Mouse (Mus musculus) neural tube, embryonic 14.5 days (tissue): Measurements from ENCODE around the gene 1700088E04Rik. TPM values are rescaled to one million over a fixed set of nuclear protein-coding genes. Genes with fewer than 3 reads are reported as not detected.

Experiments
- ATAC-seq: fragments of 200-750 bp; cut with Nextera tagmentation; 2 replicates; pipeline ENCODE4 v1.8.0; 2017; ENCODE audit warnings: low read depth, mild to moderate bottlenecking, moderate TSS enrichment, moderate library complexity
- H3K27ac ChIP-seq: fragments of 300-500 bp; sonication (generic); 2 replicates; pipeline ENCODE4 v1.5.1; 2014; ENCODE audit warnings: low read depth, mild to moderate bottlenecking, control low read depth, low read length, moderate library complexity, mixed read lengths
- H3K27me3 ChIP-seq: fragments of 300-500 bp; sonication (generic); 2 replicates; pipeline ENCODE4 v1.6.1; 2014; ENCODE audit warnings: low read length; ENCODE audit not compliant: control insufficient read depth, insufficient read depth
- H3K36me3 ChIP-seq: fragments of 300-500 bp; sonication (generic); 2 replicates; pipeline ENCODE4 v1.6.1; 2014; ENCODE audit warnings: low read length, mixed read lengths; ENCODE audit not compliant: control insufficient read depth, insufficient read depth
- H3K4me1 ChIP-seq: fragments of 300-500 bp; sonication (generic); 2 replicates; pipeline ENCODE4 v1.6.1; 2014; ENCODE audit warnings: low read length; ENCODE audit not compliant: control insufficient read depth, insufficient read depth
- H3K4me2 ChIP-seq: fragments of 300-500 bp; sonication (generic); 2 replicates; pipeline ENCODE4 v1.6.1; 2014; ENCODE audit warnings: mild to moderate bottlenecking, low read depth, low read length, control low read depth
- H3K4me3 ChIP-seq: fragments of 300-500 bp; sonication (generic); 2 replicates; pipeline ENCODE4 v1.5.1; 2014; ENCODE audit warnings: low read depth, low read length, control low read depth, mixed read lengths
- H3K9ac ChIP-seq: fragments of 300-500 bp; sonication (generic); replicated peaks from 2 replicates; pipeline ENCODE4 v1.6.1; 2014; ENCODE audit warnings: low read depth, mild to moderate bottlenecking, control low read depth, low read length, mixed read lengths
- H3K9me3 ChIP-seq: fragments of 300-500 bp; sonication (generic); 2 replicates; pipeline ENCODE4 v1.6.1; 2016; ENCODE audit warnings: low read length; ENCODE audit not compliant: control insufficient read depth
- WGBS: fragments of 180-500 bp; shearing (Covaris S2); extraction: QIAGEN DNeasy Blood & Tissue Kit; methylation state at CpG from one replicate; pipeline ENCODE4 v1.1.7; 2014; 5-methylcytosine and 5-hydroxymethylcytosine counted together
- polyA plus RNA-seq: library from polyadenylated mRNA; unstranded; fragments of >200 nt; fragmentation: Nextera tagmentation; extraction: Ambion mirVana; gene quantifications from 2 replicates; pipeline ENCODE4 v1.2.1, GENCODE M21; 2014

Gene 1700088E04Rik
- polyA plus RNA-seq, 1 experiment from 2014 or later, result 18.0 TPM

DNA sequence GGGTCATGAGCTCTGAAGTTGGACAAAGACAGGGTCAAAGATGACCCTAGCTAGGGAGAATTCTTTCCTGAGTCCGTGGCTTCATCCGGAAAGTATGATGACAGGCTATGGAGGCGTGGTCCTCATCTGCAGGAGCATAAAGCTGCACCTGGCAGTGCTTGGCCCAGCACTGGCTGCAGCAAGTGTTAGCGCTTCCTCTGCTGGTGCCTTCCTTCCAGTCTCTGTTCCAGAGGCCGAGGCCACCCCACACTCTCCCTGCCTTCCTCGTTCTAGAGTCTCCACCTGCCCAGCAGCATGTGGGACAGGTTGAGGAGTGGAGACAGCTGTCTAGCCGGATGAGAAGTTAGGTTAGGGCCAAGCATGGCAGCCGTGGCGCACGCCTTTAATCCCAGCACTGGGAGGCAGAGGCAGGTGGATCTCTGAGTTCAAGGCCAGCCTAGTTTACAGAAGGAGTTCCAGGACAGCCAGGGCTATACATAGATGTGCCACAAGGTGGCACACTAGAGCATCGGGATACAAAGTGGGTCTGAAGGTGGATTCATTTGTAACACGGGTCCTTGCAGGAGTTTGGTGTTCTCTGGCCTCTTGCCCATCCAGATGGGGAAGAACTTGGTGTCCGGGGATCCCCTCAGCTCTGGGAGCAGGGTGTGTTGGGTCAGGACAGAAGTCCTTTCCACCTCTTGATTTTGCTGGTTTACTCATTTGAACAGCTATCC is 14.7 kb downstream of the 1700088E04Rik start:
- no peaks in the 10 kb centered on the region for H3K4me1 ChIP-seq
- 86% methylated on average over 13 of the region's 13 CpGs for WGBS
- H3K4me2 ChIP-seq, result no peak overlapping the region
- no peak overlapping the region for H3K27ac ChIP-seq
- no peak overlapping the region for H3K9ac ChIP-seq
- no peak for ATAC-seq
- H3K27me3 ChIP-seq, result no peaks in the 10 kb centered on the region
- H3K4me3 ChIP-seq, result no peak overlapping the region
- peaks cover 74% of the 10 kb centered on the region for H3K36me3 ChIP-seq
- no peaks in the 10 kb centered on the region for H3K9me3 ChIP-seq

GRCm38 (mm10) chr15:79124331-79124875 is 16.6 kb downstream of the 1700088E04Rik start:
- WGBS, result 87% methylated on average over 10 of the region's 10 CpGs
- Histone ChIP-seq H3K27ac (no peak overlapping the region), H3K4me3 (no peak overlapping the region), H3K4me2 (no peak overlapping the region), H3K9me3 (no peaks in the 10 kb centered on the region), H3K27me3 (no peaks in the 10 kb centered on the region), H3K4me1 (no peaks in the 10 kb centered on the region), H3K9ac (no peak overlapping the region), H3K36me3 (peaks cover 54% of the 10 kb centered on the region)
- no peak for ATAC-seq

DNA sequence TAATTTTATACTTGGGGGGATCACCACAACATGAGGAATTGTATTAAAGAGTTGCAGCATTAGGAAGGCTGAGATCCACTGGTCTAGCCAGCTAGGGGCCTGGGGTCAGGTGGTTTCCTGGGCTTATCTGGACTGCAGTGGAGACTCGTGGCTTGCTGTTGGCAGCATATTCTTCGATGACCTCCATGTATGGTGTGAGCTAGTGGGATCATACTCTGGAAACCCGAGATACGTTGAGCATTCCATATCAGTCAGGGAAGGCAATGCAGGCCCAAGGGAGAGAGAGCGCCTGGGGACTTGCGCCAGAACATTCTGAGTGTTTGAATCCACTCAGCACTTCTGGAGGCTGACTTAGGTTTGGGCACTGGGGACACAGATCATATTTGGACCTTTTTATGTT is 17.3 kb downstream of the 1700088E04Rik start:
- peaks cover 52% of the 10 kb centered on the region for H3K36me3 ChIP-seq
- H3K9ac ChIP-seq, result no peak overlapping the region
- no peak overlapping the region for H3K4me2 ChIP-seq
- H3K27me3 ChIP-seq, result no peaks in the 10 kb centered on the region
- H3K4me1 ChIP-seq, result no peaks in the 10 kb centered on the region
- whole genome bisulfite sequencing, result 87% methylated on average over 6 of the region's 6 CpGs
- ATAC-seq, result no peak
- H3K4me3 ChIP-seq, result no peak overlapping the region
- H3K9me3 ChIP-seq, result no peaks in the 10 kb centered on the region
- no peak overlapping the region for H3K27ac ChIP-seq

DNA sequence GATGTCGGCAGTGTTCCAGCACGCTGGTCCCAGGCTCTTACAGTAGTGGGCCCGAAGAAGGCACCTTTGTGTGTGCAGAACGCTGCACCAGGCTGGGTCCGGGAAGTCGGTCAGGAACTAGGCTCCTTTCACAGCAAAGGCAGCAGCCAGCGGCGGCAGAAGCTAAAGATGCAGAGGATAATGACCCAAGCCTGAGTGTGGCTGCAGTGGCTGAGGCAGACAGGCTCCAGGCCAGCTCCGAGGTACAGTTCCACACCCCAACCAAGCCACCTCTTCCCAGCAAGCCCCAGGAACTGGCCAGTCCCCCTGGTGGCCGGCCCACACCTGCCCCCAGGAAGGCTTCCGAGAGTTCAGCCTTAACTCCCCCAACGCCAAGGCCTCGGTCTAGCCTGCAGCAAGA is 18.5 kb downstream of the 1700088E04Rik start:
- Histone ChIP-seq H3K36me3 (peaks cover 43% of the 10 kb centered on the region), H3K27me3 (no peaks in the 10 kb centered on the region), H3K27ac (no peak overlapping the region), H3K9ac (no peak overlapping the region), H3K9me3 (no peaks in the 10 kb centered on the region), H3K4me2 (no peak overlapping the region), H3K4me1 (no peaks in the 10 kb centered on the region), H3K4me3 (no peak overlapping the region)
- 77% methylated on average over 13 of the region's 13 CpGs for WGBS
- ATAC-seq, result no peak

- no peak for ATAC-seq
- no peaks in the 10 kb centered on the region for H3K9me3 ChIP-seq
- 35% methylated on average over 4 of the region's 4 CpGs for WGBS
- H3K27ac ChIP-seq, result no peak overlapping the region
- H3K4me1 ChIP-seq, result no peaks in the 10 kb centered on the region
- H3K27me3 ChIP-seq, result no peaks in the 10 kb centered on the region
- H3K9ac ChIP-seq, result no peak overlapping the region
- peaks cover 43% of the 10 kb centered on the region for H3K36me3 ChIP-seq
- H3K4me3 ChIP-seq, result no peak overlapping the region
- H3K4me2 ChIP-seq, result no peak overlapping the region
Measured at GRCm38 (mm10) chr15:79122119-79122518, 18.9 kb downstream of the 1700088E04Rik start.

DNA sequence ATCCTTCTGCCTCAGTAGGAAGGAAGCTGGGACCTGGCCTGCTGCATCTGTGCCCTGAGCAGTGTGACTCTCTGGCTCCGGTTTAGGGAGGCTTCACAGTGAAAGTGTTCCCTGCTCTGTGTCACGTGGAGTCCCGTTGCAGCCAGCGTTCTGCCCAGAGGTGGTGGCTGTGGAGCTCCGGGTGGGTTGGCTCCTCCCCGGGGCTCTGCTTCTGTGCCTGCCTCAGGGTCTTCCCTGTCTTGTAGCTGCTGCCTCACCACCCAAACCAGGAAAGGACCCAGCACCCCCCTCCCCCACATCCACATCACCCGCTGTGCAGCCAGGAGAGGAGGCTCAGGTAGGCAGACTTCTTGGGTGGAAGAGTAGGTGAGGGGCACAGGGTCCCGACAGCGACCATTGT is 21.6 kb downstream of the 1700088E04Rik start:
- ATAC-seq, result no peak
- no peak overlapping the region for H3K9ac ChIP-seq
- no peak overlapping the region for H3K4me2 ChIP-seq
- peaks cover 34% of the 10 kb centered on the region for H3K36me3 ChIP-seq
- no peaks in the 10 kb centered on the region for H3K9me3 ChIP-seq
- H3K27ac ChIP-seq, result no peak overlapping the region
- no peak overlapping the region for H3K4me3 ChIP-seq
- H3K4me1 ChIP-seq, result no peaks in the 10 kb centered on the region
- H3K27me3 ChIP-seq, result no peaks in the 10 kb centered on the region
- WGBS, result 87% methylated on average over 9 of the region's 9 CpGs

GRCm38 (mm10) chr15:79115276-79115675 is 25.8 kb downstream of the 1700088E04Rik start:
- Histone ChIP-seq H3K27ac (no peak overlapping the region), H3K4me3 (no peak overlapping the region), H3K9me3 (no peaks in the 10 kb centered on the region), H3K4me2 (no peak overlapping the region), H3K36me3 (peaks cover 25% of the 10 kb centered on the region; the same call in 1 of the 2 replicates), H3K9ac (no peak overlapping the region), H3K4me1 (peaks cover 14% of the 10 kb centered on the region), H3K27me3 (no peaks in the 10 kb centered on the region)
- ATAC-seq, result no peak
- 63% methylated on average over 5 of the region's 5 CpGs for WGBS

GRCm38 (mm10) chr15:79111774-79112173 is 29.3 kb downstream of the 1700088E04Rik start:
- H3K36me3 ChIP-seq, result peaks cover 16% of the 10 kb centered on the region; the same call in 1 of the 2 replicates
- H3K9ac ChIP-seq, result no peak overlapping the region
- H3K9me3 ChIP-seq, result no peaks in the 10 kb centered on the region
- no peak overlapping the region for H3K4me2 ChIP-seq
- no peak for ATAC-seq
- 58% methylated on average over 4 of the region's 4 CpGs for WGBS
- no peaks in the 10 kb centered on the region for H3K27me3 ChIP-seq
- no peak overlapping the region for H3K27ac ChIP-seq
- H3K4me1 ChIP-seq, result peaks cover 19% of the 10 kb centered on the region
- no peak overlapping the region for H3K4me3 ChIP-seq

- H3K27ac ChIP-seq, result no peak overlapping the region
Measured at GRCm38 (mm10) chr15:79110528-79110927, 30.5 kb downstream of the 1700088E04Rik start.

More at GRCm38 (mm10) chr15:79110528-79110927, 30.5 kb downstream of the 1700088E04Rik start:
- peak overlapping the region; percentile 81 for H3K4me3 ChIP-seq
- H3K27me3 ChIP-seq, result no peaks in the 10 kb centered on the region
- peaks cover 19% of the 10 kb centered on the region for H3K4me1 ChIP-seq
- peak overlapping the region; percentile 17; the same call in 1 of the 2 replicates for H3K9ac ChIP-seq
- peaks cover 15% of the 10 kb centered on the region; the same call in 1 of the 2 replicates for H3K36me3 ChIP-seq
- ATAC-seq, result no peak
- 50% methylated on average over 2 of the region's 2 CpGs for WGBS
- peak overlapping the region; percentile 96 for H3K4me2 ChIP-seq
- no peaks in the 10 kb centered on the region for H3K9me3 ChIP-seq
